Mouse (Mus musculus) thymus, postnatal 25 days (tissue): Measurements from ENCODE around the gene Zfp526.
"Not testable (repeated sequence)": the region's sequence is repeated elsewhere in the genome, so short reads cannot be mapped to it uniquely, and the experiment has no call there.

Experiments
- DNase-seq: peaks from one replicate; pipeline ENCODE4 v3.0.0; 2022

Gene Zfp526

DNA sequence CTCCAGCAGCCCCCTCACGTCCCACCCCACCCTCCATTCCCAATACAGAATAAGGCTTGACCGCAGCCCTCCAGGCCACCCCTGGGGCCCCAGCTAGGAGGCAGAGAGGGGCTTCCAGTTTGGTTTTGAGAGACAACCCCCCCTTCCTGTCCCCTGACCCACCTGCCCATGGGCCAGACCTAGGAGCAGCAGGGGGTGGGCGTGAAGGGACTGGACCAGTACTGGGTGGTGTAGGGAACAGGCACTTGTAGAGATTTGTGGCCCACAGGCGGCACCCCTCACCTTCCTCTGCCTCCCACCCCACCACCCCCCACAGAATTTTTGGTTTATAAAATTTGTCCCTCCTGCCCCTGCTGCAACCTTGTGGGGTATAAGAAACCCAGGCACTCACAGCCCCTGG is 22.1 kb downstream of the Zfp526 start:
- no peak for DNase-seq

DNA sequence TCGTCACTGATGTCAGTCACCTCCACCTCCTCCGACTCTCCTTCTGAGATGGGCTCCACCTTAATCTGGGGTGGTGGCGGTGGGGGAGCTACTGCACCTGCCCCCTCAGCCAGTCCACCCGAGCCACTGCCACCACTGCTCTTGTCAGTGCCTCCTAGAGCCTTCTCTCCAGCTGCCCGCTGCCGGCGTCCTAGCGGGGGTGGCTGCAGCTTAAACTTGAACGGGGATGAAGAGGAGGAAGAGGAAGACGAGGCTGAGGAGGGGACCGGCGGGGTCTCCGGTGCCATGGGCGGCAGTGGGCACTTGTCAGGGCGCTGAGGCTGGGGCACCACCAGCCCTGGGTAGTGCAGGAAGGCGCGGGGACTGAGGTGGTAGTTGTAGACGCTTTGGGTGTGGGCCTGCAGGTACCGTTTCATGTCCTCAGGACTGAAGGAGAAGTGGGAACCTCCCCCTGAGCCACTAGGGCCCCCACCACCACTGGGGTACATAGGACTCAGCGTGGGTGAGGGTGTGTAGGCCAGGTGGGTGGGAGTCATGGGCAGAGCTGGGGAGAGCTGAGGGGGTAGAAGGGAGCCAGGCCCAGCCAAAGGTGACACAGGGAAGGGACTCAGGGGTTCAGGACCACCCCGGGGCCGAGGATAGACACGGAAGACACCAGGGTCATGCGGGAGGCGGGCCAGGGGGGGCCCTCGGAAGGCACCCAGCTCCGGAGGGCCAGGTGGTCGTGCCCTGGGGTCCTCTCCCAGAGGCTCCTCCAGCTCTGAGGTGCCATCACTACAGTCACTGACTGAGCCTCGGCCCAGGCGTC is 23.5 kb downstream of the Zfp526 start:
- DNase-seq, result no peak

DNA sequence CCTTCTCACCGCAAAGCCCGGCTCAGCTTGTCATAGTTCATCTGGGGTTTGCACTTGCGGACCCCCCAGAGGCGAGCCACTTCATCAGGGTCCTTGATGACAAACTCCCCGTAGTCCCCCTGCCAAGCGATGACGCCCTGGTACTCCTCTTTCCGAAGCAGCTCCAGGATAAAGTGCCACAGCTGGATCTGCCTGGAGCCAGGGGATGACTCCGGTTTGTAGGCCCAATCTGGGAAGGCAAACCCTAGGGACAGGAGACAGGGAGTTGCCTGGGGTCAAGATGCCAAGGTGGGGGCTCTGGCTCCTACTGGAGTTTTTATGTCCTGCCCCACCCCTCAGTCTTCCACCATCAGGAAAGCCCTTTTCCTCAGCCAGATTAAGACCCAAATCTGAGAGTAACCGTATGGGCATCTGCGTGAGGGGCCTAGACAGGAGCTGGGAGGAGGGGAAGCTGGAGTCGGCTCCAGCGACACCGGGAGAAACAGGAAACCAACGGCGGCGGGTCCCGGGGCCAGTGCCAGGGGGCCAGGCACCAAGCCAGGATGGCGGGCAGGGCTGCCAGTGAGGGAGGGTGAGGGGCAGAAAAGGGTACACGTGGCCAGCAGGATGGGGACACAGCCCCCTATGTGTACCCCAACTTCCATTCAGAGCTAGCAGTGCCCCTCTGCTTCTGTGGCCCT is 25.0 kb downstream of the Zfp526 start:
- no peak for DNase-seq

DNA sequence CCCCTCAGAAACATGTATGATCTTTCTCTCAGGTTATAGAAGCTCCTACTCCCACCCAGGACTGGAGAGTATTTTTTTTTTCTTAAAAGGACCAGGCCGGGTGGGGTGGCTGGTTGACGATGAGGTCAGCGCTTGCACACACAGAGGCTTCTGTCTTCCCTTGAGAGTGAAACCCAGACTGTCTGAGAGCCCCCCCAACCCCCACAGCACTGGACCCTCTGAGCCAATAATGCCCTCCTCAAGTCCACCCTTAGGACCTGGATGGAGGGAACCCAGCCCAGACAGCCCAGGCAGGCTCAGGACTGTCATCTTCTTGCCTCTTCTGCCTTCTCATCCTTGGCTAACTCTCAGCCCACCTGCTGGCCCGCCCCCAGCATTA is 25.5 kb downstream of the Zfp526 start:
- no peak for DNase-seq

DNA sequence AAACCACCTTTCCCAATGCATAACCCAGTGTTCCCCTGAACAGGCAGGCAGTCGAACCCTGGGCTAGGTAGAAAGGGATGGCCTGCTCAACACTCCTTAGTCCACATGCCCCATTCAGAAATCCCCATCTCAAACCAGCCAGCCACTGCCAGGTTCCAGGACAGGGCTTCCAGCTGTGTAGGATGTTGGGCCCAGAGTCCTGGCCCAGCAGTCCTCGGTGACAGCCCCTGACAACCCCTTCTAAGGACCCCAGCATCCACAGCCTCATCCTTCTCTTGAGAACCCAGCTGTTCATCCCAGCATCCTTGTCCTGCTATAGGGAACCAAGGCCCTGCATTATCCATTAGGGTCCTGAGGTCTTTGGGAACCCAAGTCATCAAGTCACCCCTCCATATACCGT is 26.3 kb downstream of the Zfp526 start:
- DNase-seq, result no peak

DNA sequence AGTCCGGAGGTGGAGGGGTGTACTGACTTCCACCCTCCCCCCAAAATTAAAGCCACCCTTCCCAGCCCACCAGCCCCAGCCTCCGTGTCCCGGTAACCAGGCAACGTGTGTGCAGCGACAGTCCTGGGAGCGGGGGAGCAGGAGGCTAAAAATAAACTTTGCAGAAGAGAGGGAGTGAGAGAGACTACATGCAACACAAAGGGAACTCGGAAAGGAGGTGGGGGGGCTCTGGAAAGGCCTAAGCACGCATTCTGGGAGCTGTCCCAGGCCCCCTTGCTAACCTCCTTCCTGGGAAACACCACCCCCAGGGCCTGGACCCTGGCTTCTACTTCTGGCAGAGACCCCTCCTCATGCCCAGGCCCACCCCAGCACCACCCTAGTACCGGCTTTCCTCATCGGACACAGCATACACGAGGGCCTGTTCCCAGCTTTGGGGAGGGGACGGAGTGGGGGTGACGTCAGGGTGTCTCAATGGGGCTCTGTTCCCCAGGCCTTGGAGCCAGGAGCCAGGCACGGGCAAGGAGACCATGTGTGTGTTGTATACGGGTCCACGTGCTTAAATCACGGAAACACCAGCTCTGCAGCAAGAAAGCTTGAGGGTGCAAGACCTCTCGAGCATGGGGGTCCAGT is 26.9 kb downstream of the Zfp526 start:
- peak; percentile 38 for DNase-seq

DNA sequence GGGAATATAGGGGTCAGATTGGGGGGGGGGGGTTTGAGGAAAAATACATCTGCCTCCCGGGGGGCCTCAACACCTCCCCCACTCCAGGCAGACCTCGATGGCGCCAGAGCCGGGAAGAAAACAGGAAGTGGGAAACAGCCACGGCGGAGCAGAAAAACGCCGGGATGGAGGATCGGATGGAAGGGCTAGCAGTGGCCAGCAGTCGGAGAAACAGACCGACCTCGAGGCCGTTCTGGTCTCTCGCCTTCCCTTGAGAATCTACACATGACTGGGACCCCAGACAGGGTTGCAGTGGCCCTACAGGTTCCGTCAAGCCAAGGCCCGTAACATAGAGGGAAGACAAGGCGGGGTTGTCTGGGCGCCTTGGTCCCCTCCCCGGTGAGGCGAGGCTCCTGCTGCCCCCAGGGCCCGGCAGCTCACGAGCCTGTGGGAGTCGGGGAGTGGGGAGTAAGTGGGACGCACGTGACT is 27.7 kb downstream of the Zfp526 start:
- DNase-seq, result no peak

DNA sequence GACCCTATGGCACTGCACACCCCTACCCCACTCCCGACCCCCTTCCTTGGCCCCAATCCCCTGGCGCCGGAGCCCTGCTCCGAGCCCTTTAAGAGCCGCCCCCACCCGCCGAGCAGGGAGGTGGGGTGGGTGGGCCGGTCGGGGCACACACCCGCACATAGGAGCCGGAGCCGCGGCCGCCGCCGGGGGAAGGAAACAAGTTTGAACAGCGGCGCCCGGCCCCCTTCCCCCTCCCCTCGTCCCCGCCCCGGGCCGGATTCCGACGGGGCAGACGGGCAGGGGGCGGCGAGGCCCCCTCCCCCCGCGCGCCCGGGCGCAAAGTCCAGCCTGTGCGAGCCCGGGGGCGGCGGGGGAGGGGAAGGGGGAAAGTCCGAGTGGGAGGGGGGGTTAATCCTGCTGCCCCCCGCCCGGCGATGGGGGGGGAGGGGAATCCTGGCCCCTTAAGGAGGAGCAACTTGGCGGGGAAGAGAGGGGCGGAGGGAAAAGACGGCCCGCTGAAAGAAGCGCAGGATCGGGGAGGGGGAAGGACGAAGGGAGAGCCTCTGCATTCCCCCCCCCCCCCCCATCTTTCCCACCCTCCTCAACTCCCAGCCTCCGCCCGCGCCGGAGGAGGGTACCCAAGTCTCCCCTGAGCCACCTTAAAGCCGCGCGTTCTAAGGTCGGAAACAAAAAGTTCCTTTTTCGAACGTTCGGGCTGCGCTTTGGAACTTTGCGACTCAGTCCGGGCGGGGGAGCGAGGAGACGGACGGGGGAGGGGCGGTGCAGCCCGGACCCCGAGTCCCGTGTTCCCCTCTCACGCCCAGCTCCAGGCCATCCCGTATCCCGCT is 28.3 kb downstream of the Zfp526 start:
- peak; percentile 80 for DNase-seq

DNA sequence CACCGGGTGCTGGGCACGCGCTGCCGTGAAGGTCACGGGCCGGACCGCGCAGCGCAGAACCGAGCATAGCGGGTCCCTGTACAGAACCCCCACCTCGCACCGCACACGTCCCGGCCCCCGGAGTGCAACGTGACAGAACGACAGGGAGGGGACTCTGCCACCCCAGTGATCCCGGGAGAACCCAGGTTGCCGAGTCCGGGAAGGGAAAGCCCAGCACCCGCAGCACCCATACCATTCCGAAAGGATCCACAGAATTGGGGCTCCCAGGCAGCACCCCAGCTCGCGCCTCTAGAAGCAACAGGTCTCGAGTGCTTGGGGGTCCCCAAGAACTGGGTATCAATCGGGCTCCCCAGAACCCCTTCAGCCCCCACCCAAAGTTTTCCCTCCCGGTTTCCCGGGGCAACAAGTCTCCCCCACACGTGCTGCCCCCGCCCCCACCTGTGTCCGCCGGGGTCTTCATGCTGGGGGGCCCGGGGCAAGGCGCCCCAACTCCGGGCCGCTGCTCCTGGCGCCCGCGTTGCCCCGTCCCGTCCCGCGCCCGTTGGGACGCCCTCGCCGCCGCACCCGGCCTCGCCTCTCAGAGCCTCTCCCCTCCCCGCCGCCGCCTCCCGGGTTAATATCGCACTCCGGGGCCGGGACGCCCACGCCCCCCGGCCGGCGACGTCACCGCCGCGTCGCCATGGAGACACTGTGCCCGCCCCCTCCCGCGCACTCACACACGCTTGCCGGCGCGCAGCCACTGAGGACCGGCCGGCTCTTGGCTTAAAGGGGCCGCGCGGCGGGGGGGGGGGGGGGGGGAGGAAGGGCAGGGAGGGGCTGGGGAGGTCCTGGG is 29.1 kb downstream of the Zfp526 start, which contains the start of gene Erf:
Gene Erf (minus strand): TSS at position 621 of the 832 bp plus-strand sequence.
- peak; percentile 95 for DNase-seq

DNA sequence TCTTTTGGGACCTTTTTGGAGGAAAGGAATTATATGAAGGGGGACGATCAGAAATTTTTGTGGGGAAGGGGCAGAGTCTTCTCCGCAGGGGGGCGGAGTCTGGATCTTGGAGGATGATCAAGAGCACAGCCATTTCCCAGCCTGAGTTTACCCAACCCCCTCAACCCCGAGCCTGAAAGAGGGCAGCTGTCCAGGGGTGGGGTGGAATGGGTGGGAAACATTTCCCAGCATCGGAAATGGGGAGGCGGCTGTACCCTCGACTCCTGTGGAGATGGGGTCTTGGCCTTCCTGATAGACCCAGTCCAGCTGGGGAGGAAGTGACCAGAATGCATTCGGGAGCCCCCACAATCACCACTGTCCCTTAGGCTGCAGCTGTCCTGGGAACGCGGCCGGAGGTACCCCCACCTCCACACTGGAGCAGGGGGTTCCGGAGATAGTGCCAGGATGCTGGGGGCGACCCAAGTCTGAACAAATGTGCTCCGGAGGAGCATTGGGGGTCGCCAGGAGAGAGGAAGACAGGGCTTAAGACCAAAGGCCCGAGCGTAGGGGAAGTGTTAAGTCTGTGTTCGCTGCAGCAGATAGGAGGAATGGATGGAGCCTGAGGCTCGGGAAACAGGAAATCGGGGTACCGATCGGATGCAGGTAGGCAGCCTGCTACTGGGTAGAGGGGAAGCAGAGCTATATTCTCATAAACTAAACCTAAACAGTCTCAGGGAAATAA is 30.0 kb downstream of the Zfp526 start:
- peak; percentile 42 for DNase-seq

DNA sequence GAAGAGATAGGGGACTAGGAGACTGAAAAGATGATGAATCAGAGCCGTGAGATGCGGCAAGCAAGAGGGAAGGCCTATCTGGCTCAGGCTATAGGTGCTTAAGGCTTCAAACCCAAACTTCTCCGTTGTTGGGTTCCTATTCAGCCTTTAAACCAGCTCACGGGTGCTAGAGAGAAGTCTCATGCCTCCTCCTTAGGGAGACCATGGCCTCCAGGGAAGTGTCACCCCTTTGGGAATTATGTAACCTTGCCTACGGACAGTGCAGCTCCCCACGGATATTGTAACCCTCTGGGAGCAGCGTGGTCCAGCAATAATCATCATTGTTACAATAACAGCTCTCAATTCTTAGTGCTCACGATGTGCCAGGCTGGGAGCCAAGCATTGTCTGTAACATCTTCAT is 30.6 kb downstream of the Zfp526 start:
- no peak for DNase-seq

DNA sequence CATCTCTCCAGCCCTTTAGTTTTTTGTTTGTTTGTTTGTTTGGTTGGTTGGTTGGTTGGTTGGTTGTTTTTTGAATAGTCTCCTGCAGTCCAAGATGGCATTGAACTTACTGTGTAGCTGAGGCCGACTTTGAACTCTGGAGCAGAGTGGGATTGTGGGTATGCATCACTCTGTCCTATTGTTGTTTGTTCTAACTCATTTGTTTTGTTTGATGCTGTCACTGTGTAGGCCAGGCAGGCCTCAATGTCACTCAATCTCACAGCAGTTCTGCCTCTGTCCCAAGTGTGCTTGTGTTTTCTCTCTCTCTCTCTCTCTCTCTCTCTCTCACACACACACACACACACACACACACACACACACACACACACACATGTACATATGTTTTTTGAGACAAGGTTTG is 40.7 kb downstream of the Zfp526 start:
- DNase-seq, result no peak

DNA sequence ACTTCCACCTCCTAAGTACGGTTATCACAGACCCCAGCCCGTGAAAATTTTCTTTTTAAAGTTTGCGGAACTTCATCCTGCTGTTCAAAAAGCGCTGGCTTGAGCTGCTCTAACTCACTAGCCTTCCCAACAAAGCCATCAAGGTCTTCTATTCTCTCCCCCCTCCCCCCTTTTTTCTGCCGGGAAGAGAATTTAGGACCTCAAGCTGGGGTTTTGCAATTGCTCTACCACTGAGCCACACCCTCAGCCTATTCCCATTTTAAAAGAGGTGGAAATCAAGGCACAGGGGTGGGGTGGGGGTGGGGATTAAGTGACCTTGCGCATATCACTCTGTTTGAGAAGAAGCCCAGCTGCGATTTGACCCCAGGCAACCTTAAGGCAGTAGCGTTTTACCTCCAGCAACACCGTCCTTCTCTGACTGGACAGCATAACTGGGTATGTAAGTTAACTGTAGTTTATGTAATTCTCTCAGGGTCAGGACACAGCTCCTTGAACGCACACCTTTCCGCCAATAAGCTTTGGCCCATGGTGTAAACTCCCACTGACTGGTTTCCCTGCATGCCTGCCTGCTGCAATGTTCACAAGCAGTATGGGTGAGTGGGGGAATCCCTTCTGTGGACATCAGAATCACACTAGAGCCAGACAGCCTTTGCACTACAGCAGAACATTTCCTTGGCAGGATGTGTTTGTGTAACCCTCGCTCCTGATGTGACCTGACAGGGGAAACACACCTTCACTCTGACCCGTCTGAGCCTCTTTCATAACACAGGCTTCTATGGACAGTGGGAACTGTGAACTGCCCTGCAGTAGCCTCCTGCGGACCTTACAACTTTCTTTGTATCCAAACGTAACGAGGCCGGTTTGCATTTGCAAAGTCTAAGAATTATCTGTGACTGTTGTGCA is 43.0 kb downstream of the Zfp526 start:
- no peak for DNase-seq

DNA sequence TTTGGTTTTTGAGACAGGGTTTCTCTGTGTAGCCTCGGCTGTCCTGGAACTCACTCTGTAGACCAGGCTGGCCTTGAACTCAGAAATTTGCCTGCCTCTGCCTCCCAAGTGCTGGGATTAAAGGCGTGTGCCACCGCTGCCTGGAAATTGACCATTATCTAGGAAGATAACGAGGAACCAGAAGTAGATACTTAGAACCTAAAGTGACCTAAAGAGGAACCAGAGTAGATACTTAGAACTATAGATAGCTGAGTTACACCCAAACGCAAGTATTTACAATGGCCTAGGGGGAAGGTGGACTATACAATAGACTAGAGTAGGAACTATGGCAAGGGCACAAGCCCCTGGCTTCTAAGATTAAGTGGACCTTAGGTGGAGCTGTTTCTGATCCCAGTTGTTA is 44.5 kb downstream of the Zfp526 start:
- DNase-seq, result not testable (repeated sequence)

DNA sequence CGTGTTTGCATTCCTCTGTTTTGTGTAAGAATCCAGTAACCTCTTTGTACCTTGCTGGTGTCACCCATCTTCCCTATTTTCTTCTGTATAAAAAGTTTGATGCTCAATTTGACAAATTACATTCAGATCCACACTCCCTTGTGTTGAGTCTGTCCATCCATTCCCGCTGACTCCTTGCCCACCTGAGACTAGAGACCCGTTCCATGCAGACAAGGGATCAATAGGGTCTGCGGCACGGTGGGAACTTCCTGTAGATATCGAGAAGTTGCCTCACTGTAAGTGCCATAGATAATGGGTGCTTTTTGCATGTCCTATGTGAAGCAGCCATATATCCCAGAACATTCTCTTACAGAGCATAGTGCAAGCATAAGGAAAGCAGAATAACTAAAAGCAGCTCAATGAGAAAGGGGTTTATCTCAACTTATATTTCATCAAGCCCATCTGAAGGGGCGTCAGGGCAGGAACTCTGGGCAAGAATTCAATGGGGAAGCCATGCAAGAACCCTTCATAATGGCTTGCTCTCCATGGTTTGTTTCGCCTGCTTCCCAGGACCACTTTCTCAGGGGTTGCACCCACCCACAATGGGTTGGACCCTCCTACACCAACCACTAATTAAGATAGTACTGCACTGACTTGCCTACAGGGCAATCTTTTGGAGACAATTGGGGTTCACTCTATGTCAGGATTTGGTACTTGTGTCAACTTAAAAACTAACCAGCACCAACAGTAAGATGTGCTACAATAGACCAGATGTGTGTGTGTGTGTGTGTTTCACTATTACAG is 45.1 kb downstream of the Zfp526 start:
- DNase-seq, result no peak

DNA sequence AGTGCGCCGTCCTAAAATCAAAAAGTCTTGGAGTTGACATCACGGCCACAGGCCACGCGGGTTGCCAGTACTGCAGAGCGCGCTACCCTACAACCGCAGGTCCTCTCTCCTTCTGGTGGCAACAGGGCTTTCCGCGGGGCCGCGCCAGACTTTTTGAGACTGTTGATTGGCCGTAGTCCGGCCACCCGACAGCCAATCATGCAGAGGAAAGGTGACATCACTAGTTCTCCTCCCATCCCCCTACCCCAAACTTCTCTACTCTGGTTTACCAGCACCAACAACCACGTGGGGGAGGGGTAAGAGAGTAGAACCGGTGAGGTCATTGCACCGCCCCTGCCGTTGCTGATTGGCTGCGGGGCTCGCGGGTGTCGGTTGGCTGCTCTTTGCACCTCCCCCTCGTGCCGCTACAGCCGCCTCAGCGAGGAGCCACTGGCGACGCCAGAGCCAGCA is 46.1 kb downstream of the Zfp526 start, which contains the start of gene Cic:
Gene Cic (plus strand): TSS at position 404 of the 450 bp plus-strand sequence.
- DNase-seq, result peak; percentile 99

DNA sequence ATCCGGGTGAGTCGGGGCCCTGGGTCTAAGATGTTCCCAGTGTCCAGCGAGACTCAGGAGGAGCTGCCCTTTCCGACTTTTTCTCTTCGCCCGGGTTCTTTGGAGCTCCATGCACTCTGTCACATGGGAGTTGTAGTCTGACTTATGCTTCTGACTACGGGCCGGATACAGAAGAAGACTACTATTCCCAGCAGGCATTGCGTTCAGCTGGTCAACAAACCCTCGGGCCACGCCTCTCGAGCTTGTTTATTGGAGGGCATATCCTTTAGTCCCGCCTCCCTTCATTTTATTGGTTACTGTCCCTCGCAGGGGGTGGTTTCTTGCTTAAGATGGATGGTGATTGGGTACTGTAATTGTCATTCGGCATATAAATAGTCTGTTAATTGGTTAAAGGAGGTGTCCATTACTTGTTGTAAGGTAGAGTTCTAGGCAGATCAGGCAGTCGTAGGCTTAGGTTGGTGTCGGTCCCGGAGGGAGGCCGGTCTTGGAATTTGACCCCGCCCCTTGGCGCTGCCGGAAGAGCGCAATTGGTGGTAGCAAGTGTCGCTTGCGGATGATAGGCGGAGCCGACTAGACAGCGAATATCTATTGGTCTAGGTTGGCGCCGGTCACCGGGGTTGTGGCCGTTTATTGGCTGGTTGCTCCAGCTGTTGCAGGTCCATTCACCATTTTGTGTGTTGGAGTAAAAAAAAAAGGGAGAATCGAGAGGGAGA is 46.7 kb downstream of the Zfp526 start:
- DNase-seq, result peak; percentile 98

DNA sequence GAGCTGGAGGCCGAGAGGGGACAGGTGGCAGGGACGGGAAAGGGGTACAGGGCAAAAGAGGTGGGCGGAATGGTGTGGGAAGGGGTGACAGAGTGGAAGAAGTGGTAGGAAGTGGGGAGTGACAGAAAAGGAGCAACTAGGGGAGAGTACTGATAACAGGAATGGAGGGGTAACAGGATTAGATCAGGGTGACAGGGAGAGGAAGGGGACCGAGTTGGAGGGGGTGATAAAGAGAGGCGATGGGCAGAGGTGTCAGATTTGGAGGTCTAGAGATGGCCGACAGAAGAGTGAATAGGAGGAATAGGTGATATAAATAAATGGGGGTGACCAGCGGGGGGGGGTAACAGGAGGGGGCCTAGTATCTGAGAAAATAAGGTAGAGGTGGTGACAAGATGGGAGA is 47.4 kb downstream of the Zfp526 start:
- DNase-seq, result no peak
